Mouse (Mus musculus) fibroblast of lung, adult 2 months (primary cell): ENCODE data around the gene Ddias.
A peak's percentile ranks its signal among the peaks of the same experiment; 100 is the strongest.

Source experiments
- DNase-seq: peaks from one replicate; pipeline ENCODE4 v3.0.0-alpha.2; 2011; ENCODE audit warnings: low read depth

Gene Ddias

GRCm38 (mm10) chr7:92866526-92866925, 7.5 kb downstream of the Ddias start:
- DNase-seq = no peak

DNA sequence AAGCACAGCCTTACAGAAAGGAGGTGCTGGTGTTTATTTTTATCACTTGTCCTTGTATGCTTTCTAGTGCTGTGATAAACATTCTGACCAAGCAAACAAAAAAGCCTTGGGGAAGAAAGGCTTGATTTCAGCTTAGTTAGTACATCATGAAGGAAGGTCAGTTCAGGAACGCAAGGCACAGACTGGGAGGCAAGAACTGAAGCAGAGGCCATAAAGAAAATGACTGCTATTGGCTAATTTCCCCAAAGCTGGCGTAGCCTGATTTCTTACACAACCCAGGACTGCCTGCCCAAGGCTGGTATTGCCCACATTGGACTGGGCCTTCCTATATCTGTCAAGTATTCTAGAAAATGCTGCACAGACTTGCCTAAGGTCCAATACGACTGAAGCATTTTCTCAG, 25.8 kb downstream of the Ddias start:
- DNase-seq = no peak

DNA sequence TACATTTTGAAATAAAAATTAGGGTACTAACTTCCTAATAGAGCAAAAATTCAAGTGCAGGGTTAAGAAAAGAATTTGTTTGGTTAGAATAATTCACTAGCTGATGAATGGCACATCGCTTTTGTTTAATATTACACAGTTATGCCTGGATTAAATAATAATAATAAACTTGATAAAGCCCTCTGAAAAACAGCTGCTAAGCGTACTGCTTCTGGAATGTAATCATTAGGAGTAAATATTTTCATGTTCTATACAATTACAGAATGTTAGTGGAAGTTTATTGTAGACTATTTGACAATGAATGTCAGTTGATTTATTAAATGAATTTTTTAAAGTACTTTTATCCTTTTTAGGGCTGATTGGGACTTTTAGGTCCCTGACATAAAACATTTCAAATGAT, 31.8 kb downstream of the Ddias start:
- no peak for DNase-seq

- DNase-seq = no peak
Measured at GRCm38 (mm10) chr7:92837907-92838306, 36.1 kb downstream of the Ddias start.

GRCm38 (mm10) chr7:92837226-92837625, 36.8 kb downstream of the Ddias start:
- DNase-seq = no peak

DNA sequence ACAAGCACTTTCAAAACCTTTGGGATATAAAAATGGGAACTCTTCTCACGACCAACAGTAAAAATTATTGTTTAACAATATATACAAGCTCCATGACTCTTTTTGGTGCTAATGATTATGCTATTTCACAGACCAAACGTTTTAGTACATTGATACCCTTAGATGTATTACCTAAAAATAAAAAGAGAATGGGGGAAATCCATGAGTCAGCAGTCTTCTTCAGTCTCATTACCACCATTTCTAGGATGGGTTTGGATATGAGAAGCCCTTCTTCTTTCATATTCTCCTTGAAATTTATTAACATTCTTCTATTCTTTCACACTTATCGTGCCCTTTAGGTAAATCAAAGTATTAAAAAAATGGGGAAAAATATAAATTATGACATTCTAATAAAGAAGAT, 37.6 kb downstream of the Ddias start:
- DNase-seq = no peak

GRCm38 (mm10) chr7:92834391-92834790, 39.7 kb downstream of the Ddias start:
- DNase-seq = no peak

DNA sequence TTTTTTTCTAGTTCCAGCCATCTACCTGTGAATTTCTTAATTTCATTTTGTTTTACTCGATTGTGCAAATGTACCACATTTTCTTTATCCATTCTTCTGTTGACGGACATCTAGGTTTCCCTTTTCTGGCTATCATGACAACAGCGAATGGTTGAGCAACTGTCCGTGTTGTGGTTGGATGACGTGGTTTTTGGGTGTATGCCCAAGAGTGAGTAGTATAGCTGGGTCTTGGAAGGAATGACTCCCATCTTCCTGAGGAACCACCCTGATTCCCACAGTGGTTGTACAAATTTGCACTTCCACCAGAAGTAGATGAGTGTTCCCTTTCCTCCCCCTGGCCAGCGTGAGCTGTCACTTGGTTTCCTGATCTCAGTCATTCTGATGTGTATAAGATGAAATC, 41.7 kb downstream of the Ddias start:
- peak; percentile 63 for DNase-seq

DNA sequence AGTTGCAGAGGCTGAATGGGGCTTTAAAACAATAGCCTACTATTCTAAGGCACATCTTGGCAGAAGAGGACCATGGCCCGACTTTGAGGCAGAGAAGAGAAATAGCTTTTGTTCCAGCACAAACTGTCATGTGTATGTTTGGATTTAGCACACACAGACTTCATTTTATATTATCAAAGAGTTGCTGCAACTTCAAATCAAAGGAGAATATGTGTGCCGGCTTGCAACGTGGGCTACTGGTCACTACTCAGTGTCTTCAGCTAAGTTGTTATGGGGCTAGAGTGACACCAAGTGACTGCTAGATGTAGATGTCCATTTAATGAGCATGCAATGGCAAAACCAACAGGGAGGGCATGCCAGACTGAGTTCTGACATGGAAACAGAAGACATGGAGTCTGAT, 46.1 kb downstream of the Ddias start:
- DNase-seq = no peak

- DNase-seq = peak; percentile 71
Measured at GRCm38 (mm10) chr7:92826248-92826647, 47.8 kb downstream of the Ddias start.

GRCm38 (mm10) chr7:92822409-92823101, 51.5 kb downstream of the Ddias start:
- DNase-seq = no peak

DNA sequence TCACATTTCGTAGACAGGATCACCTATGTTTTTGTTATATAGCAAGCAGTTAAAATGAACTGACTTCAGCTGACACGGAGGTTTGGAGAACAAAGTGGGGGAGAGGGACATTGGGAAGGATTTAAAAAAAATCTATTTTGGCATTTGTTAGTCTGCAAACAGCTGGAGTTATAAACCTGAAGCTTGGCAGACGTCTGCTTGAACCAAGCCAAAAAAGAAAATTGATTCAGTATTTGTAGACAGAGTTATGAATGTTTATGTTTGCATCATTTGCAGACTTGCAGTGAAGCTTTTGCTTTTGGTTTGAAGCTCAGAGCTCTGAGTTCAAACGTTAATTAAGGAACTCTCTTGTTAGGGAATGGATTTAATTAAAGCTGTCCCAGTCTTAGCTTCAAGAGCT, 52.2 kb downstream of the Ddias start:
- peak; percentile 69 for DNase-seq

- peak; percentile 79 for DNase-seq
Measured at GRCm38 (mm10) chr7:92820941-92821465, 53.0 kb downstream of the Ddias start.

DNA sequence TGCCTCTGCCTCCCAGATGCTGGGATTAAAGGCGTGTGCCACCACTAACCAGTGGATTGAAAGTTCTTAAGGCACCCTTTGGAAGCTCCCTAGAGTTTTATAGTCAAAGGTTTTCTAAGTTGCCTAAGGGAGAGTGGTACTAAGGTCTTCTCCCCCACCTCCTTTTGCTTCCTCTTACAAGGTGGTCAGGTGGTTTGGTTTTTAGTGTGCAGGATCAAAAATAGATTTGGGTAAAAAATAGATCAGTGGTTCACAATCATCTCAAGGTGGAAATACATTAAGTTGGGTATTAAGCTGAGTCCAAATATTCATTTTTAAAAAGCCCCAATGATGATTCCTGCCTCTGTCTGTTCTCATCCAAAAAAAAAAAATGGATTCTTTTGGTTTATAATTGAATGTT, 53.6 kb downstream of the Ddias start:
- DNase-seq = no peak

GRCm38 (mm10) chr7:92819656-92820055, 54.4 kb downstream of the Ddias start:
- DNase-seq = no peak

DNA sequence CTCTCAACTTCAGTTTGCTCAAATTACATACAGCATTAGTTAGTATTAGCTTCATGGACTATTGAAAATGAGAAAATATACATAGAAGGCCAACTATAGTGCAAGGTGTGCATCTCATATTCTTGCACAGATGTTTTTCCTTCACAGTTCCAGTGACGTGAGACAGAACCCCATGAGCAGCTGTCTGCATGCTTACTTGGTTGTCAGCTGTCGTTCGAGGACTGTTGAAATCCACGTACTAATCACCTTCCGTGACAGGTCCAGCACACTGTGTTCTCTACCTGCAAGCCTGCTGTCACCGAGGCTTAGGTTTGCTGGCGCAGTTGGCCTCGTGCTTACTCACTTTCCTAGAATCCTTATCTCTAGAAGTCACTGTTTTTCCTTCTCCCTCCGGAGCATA, 56.2 kb downstream of the Ddias start:
- no peak for DNase-seq

DNA sequence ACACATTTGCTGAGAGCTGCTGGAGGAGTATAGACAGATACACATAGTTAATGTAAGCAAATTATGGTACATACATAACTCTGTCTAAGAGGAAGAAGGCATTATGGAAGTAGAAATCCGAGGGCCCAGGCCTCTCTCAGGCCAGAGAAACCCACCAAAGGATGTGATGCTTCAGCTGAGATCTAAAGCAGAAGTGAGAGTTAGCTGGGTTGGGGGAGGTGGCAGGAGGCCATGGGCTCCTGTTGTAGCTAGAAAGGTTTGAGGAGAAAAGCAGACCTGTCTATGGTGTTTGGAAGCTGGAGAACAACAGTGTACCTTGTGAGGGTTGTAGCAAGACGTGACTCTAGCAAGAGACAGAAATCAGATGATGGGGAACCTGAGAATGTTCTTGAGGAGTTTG, 56.8 kb downstream of the Ddias start:
- DNase-seq = no peak

DNA sequence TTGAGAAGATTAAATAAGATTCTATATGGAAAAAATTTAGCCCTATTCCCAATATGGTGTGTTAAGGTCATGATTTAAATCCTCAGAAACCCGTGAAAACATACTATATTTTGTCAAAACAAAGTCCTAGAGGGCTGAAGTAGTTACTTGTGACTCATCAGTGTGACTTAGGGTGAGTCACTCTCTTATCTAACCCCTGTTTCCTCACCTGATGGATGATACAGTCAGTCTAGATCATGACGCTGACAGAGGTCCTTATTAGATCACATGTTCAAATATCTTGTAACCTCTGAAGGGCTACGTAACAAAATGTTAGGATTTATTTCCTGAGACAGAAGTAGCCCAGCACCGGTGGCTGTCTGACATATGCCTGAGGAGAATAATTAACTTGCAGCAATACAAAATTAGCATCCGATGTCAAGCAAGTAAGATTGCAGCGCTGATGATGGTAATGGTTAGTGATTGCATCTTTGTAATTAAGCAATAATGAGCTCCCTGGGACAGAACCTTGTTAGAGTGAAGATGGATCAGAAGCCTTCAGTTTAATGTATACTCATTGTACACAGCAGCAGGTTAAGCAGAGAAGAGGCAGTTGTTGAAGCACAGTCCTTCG, 62.3 kb downstream of the Ddias start:
- no peak for DNase-seq
